Mouse (Mus musculus) liver, adult 2 months (tissue): Measurements from ENCODE around the gene 4930444G20Rik.
"Not testable (repeated sequence)": the region's sequence is repeated elsewhere in the genome, so short reads cannot be mapped to it uniquely, and the experiment has no call there.

Experiments used
- CTCF ChIP-seq: fragments of 200-500 bp; IDR thresholded peaks from 2 replicates; pipeline ENCODE4 v1.5.1; 2011; ENCODE audit warnings: low read depth, low read length, control low read depth
- POLR2A ChIP-seq: fragments of 200-500 bp; IDR thresholded peaks from 2 replicates; pipeline ENCODE4 v1.6.1; 2011; ENCODE audit warnings: low read length, control low read depth; ENCODE audit not compliant: insufficient read depth; ENCODE audit errors: extremely low read depth

GRCm38 (mm10) chr10:22067979-22068378, at the start of gene 4930444G20Rik:
- TF ChIP-seq CTCF, POLR2A: not testable (repeated sequence)
